Mouse (Mus musculus) kidney, adult 18-20 months (tissue): Measurements from ENCODE around the gene Lnx1.

ENCODE experiments used
- DNase-seq: peaks from one replicate; pipeline ENCODE4 v3.0.0; 2021

Lnx1 gene

GRCm38 (mm10) chr5:74694390-74694801 is 8.3 kb downstream of the Lnx1 start:
- DNase-seq: no peak

DNA sequence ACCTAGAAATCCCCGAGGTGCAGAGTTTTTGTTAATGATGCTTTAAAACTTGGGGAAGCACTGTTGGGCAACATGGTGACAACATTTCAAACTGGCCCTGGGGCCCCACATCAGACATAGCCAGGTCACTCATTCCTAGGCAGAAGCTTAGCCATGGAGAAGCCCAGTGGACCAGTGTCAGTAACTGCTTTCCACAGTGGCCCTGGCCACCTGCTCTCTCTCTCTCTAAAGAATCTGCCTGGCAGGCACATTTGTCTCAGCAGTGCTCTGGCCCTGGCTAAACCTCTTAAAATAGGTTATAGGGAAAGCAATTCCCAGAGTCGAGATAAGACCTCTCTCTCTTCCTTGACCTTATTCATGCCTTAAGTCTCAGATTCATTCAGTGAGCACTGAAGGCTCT is 8.9 kb downstream of the Lnx1 start:
- no peak for DNase-seq

DNA sequence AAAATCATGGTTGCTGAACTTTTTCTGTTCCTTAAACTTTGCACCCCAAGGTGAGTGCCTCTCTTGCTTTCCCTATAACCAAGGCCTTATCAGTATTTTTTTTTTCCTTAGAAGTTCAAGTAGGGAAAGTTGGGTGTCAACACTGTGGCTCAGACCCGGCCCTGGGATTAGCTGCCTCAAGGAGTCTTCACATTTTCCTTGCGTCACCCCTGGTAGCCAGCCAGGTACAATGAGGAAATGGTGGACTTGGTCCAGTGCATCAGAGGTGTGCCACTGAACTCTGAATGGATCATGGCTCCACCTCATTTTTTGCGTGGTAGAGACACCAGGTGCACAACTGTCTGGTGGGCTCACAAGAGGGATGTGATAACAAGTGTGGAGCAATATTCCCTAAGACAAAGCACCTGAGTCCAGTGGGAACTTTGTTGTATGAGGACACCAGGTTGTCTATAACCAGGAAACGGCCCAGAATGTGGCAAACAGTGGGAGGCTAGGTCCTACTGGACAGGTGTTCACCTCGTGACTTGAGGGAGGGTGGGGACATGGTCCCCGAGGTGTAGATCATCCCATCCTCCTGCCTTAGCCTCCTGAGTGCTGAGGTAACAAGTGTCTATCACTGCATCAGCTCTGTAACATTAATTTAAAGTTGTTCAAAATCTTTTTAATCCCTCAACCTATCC is 10.2 kb downstream of the Lnx1 start:
- DNase-seq: no peak

- no peak for DNase-seq
These were observed 13.9 kb downstream of the Lnx1 start for GRCm38 (mm10) chr5:74688822-74689221.

- DNase-seq: no peak
These were observed 17.8 kb downstream of the Lnx1 start for GRCm38 (mm10) chr5:74684944-74685343.

DNA sequence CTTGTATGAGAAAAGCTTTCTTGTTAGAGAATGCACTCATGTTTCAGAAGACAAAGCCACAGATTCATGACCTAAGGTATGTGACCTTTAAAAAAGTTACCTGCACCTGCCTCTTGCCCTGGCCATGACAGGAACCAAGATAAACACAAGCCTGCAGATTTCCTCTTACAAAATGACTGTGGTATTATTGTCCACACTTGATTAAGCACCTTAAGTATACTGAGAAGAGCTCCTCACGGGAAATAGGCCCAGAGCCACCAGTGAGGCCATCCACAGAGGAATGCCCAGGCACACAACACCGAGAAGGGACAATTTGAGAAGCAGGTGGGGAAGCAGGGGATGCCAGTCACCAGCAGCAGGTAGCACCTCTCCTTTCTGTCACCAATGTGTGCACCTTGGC is 18.9 kb downstream of the Lnx1 start:
- DNase-seq: no peak

DNA sequence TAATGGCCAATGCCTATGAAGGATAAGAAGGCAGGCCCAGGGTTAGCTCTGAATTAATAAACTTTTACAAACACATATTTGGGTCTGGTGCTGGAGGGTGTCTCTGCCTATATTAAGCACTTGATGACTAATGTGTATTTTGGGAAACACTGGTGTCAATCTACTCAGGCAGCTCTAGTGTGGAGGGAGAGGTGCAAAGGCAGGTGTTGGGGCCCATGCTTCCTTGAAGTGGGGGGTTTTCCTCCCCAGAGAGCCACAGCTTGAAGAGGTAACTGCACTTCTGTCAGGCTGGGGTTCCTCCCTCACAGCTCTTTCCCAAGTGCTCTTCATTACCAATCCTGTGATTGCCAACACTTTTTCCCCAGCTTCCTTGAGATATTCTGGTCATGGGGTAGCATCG is 20.0 kb downstream of the Lnx1 start:
- DNase-seq: no peak

DNA sequence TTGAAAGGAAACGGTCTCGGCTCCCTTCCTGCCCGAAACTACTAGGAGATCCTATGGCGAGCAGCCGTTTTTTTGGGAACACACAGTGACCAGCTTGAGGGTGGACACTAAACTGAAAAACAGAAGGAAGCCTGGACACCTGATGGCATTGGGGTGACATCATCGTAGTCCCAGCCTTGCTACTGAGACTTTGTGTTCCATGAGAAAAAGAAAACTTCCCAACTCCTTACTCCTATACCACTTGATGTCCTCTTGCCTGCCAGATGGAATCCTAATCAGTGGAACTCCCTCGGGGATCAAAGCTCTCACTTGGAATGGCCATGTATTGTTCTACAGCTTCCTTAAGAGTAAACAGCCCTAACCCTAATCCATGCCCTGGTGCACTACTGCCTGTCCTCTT is 23.1 kb downstream of the Lnx1 start:
- DNase-seq: no peak

DNA sequence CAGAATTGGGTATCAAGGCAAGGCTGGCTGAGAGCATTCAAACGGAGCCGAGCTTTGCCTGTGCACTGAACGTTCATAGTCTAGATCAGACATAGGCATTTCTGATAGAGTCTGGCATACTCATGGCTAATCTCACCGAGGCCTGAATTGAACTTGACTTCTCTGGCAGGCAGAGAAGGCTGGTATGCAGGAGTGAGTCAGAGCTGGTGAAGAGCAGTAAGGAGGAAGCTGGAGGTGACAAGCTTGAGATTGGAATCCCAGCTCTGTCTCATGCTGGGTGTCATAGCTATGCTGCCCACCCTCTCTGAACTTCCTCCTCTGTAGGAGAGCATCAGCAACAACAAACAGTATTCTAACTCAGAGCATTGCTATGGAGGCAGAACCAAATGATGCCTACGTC is 24.0 kb downstream of the Lnx1 start:
- DNase-seq: no peak

- DNase-seq: no peak
These were observed 25.0 kb downstream of the Lnx1 start for GRCm38 (mm10) chr5:74677399-74678338.

DNA sequence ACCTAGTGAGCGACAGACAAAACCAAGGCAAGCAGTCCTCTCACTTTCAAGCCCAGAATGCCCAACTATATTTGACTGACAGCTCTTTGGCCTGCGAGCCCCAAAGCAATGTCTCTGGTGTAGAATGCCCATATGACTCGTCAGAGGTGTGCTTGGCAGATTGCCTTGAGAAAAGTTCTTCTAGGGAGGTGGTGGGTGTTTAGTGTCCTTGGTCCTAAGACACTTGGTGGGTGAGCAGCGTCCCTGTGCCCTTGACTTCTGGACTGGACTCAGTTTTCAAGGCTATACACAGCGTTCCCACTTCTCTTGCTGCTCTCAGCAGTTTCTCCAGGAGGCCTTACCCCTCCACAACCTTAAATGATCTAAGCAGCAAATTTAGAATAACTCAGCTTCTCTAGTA is 30.2 kb downstream of the Lnx1 start:
- no peak for DNase-seq

DNA sequence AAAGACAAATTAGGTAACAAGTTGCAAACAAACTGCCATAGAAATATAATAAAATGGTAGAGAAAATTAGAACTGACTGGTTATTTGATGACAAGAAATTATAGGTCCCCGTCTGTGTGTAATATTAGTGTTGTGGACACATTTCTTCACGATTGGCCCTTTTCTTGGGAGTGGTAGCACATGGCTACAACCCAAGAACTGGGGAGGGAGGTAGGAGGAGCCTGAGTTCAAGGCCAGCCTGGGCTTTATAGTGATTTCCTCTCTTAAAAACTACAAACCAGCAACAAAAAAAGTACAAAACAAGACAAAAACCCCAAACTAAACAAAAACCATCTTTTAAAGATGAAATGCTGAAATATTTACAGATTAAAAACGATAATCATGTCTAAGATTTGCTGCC is 31.8 kb downstream of the Lnx1 start:
- no peak for DNase-seq

- DNase-seq: no peak
These were observed 32.8 kb downstream of the Lnx1 start for GRCm38 (mm10) chr5:74669925-74670324.

DNA sequence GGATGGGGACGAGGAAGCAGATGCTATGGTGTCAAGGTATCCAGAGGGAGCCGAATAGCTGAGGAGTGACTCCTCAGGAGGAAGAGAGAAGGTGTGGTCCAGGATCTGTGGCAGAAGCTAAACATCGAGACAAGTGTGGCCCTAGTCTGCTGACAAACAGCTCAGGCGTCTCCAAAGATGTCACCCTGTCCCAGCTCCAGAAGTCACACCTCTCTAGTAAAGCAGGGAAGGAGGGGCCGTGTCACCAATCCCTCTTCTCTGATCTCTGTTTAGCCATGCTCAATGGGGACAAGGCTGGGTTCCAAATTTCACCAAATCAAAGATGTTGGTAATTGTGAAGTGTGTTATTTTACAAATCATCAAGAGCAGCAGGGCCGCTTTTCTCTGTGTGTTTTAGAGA is 33.8 kb downstream of the Lnx1 start:
- no peak for DNase-seq

- no peak for DNase-seq
These were observed 40.1 kb downstream of the Lnx1 start for GRCm38 (mm10) chr5:74662618-74663017.

DNA sequence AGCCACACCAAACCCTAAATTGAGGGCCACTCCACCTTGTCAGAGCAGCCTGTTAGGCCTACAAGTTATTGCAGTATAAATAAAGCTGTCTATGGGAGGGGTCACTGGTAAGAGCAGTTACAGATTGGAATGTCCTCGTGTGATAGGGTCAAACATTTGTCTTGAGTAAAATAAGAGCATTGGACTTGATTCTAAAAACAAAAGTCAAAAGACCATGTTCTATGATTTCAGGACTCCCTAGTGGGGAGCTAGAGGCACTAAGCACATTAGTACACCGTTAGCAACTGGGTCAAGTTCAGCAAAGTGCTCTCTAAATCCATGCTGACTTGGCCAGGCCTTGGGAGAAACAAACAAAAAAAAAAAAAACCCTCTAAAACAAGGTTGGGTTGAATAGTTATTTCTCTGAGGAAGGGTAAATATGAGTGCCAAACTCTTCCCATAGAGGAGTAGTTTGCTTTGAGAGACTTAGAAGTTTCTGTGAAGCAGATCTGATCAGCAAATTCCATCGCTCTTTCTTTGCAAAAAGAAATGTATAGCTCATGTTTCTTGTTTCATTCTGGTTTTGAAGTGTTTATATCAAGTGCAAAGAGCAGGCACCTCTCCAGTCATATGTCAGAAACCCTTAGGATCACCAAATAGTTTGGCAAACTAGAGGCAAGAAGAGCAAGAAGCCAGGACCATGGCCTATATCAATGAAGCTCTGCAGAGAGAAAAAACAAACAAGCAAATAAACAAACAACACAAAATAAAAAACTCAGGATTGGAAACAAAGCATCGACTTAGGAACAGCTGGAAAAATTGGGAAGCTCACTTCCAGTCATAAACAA is 40.8 kb downstream of the Lnx1 start:
- no peak for DNase-seq

DNA sequence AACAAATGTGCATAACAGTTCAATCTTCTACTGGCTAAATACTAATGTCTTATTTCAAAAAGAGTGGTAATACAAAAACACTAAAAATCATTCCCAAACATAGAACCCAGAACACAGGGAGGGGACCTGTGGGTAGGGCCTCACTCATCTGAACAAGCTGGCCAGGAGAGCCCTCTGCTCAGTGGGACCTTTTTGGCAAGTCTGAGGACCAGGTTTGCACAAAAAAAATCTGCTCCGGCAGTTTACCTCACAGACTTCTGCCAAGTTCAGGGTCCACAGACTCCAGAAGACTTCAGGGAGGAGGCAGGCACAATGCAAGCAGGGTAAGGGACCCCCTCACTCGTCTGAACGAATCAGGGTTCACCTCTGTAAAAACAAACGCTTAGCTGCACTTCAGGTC is 42.9 kb downstream of the Lnx1 start:
- DNase-seq: no peak

DNA sequence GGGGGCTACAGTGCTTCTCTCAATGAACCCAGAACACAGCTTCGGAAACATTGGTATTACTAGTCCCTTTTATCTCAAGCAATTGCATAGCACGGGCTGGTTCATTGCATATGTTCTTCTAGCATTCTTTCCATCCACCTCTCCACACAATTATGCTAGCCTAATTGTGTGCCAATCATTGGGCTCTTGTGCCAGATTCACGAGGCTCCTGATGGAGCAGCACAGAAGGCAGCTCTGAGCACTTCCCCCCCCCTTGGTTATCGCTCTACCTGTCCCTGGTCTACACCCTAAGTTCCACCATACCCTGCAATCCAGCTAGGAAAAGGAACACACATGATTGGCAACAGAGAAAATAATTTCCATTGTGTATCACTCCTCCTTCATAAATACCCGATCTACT is 43.4 kb downstream of the Lnx1 start:
- no peak for DNase-seq

DNA sequence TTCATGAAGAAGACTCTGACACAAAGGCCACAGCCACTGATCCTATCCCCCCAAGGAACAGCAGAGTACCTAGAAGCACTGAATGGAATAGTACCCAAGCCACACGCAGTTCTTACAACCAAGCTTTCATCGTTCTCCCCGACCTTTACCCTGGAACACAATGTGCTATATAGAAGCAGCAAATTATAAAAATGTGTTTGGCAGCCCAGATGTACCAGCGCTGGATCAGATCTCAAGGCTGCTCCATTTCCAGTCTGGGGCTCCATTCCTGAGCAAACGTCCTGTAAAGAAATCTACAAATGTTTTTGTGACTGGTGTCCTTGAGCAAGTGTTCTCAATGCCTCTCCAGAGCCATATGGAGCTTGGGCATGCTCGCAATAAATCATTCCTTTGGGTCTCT is 44.8 kb downstream of the Lnx1 start:
- DNase-seq: no peak

- DNase-seq: no peak
These were observed 46.3 kb downstream of the Lnx1 start for GRCm38 (mm10) chr5:74656410-74656809.

- no peak for DNase-seq
These were observed 48.2 kb downstream of the Lnx1 start for GRCm38 (mm10) chr5:74654527-74654926.

DNA sequence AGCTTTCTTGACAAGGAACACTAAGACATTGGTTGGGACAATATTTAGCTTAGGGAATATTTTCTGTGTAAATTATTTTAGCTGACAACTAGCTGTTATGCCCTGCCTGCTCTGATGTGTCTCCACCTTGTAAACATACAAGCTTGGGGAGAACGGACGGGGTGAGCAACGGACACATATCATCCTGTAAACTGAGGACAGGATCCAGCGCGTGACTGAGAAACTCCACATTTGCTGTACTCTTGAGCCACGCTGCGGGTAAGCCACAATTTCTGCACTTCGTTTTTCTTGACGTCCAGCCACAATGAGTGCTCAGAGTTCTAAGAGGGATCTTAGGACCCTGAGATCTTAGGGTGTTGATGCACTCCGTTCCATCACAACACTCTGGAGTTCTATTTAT is 48.9 kb downstream of the Lnx1 start:
- DNase-seq: no peak

- DNase-seq: no peak
These were observed 53.6 kb downstream of the Lnx1 start for GRCm38 (mm10) chr5:74649122-74649521.

DNA sequence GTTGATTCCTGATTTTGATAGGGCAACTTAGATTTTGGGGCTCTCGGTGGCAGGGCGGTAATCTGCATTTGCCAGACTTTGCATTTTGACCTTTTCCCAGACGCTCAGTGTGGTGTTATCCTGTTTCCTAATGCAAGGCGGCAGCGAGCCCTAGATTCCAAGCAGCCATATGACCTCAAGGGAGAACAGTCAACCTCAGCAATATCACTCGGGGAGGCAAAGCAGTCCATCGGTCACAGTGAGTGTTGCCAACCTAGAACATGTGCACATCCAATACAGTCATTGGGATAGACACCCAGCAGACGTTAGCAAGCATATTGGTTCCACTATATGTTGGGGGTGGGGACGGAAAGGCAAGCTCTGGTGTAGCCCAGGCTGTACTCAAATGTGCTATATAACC is 54.5 kb downstream of the Lnx1 start:
- DNase-seq: no peak
